Mouse (Mus musculus): ENCODE results near the gene Bud23.

The Bud23 gene

DNA sequence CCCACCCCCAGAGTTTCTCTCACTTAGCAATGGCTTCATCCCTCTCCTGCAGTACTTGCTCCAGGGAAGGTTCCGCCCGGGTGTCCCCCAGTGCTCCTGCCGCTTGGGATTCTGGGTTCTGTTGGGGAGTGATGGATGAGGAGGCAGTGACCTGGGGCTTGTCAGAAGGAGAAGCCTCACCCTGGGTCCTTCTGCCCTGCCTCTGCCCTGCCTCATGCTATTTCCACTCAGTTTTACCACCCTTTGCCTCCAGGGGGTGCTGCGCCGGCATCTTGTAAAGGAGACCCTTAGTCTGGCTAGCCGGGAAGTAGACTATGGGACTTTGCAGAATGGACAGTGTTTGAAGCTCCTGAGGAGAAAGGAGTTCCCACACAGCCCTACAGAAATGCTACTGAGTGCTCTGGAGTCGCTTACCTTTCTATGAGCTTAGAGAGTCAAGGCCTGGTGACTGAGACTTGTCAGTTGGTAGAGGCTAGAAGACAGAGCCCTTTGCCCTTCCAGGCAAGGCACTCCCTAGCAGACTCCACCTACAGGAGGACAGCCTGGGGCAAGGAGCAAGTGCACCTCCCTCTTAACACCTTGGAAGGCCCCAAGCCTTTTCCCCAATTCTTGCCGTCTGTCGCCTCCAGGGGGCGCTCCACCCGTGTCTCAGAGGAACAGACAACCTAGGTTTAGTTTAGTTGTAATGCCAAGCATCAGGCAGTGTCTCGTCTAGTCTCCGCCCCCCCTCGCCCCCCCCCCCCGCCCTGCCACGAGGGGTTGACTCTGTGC lies 51.9 kb downstream of the Bud23 start:
- ChIA-PET POLR2A (interaction anchor here in 3 of 4 experiments (0.6 to 6.6 kb wide), 28 partner anchors 10 to 173 kb away, joined by 3 to 84 read pairs (median 4); partner anchors contain the start of genes Cldn3 (in 3 of the 3), Cldn4 (in 3 of the 3), Stx1a (in 1 of the 3) and Vps37d (in 1 of the 3)), CTCF (interaction anchor here (0.5 to 5.8 kb wide), 45 partner anchors 9 to 849 kb away, joined by 3 to 47 read pairs (median 4); partner anchors contain the start of genes Stx1a (in 3 of the 4), Tbl2 (in 2 of the 4), Cldn3 (in 1 of the 4) and Mettl27 (in 1 of the 4))

DNA sequence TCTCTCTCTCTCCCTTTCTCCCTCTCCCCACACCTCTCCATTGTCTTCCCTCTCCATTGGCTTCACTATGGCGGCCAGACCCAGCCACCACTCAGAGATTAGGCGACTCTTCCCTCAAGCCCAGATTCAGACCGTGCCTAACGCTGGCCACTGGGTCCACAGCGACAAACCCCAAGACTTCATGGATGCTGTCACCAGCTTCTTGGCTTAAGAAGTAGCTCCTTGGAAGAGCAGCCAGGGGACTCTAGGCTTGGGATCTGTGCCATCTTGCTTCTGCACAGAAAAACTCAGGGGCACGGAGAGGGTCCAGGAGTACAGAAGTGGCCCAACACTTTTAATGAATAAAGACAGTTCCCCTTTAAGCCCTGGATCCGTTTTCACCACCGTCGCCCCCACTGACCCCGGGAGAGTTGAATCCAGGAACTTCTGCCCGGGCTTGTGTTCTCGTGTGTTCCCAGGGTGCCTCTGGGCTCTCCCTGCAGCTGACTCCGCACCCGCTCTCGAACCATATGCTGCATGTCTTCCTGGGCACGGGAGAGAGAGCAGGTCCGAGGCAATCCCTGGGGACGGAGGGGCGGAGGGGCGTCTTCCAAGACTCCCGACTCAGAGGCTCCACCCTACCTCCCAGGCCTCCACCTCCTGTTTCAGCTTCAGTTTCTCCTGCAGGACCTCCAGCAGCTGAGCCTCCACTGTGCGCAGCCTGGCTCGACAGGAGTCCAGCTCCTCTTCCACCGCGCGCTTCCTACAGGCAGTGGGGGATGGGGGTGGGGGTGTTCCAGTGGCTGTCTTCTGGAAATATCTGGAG lies 52.7 kb downstream of the Bud23 start:
- ChIA-PET POLR2A (interaction anchor here (0.6 to 6.6 kb wide), 33 partner anchors 11 to 180 kb away, joined by 3 to 84 read pairs (median 4); partner anchors contain the start of genes Cldn3 (in 3 of the 4), Cldn4 (in 3 of the 4), Mettl27 (in 1 of the 4) and Stx1a (in 1 of the 4)), CTCF (interaction anchor here (0.6 to 5.8 kb wide), 37 partner anchors 11 to 538 kb away, joined by 3 to 47 read pairs (median 4); partner anchors contain the start of genes Stx1a (in 3 of the 4), Cldn3 (in 1 of the 4), Mettl27 (in 1 of the 4) and Tmem270 (in 1 of the 4))

DNA sequence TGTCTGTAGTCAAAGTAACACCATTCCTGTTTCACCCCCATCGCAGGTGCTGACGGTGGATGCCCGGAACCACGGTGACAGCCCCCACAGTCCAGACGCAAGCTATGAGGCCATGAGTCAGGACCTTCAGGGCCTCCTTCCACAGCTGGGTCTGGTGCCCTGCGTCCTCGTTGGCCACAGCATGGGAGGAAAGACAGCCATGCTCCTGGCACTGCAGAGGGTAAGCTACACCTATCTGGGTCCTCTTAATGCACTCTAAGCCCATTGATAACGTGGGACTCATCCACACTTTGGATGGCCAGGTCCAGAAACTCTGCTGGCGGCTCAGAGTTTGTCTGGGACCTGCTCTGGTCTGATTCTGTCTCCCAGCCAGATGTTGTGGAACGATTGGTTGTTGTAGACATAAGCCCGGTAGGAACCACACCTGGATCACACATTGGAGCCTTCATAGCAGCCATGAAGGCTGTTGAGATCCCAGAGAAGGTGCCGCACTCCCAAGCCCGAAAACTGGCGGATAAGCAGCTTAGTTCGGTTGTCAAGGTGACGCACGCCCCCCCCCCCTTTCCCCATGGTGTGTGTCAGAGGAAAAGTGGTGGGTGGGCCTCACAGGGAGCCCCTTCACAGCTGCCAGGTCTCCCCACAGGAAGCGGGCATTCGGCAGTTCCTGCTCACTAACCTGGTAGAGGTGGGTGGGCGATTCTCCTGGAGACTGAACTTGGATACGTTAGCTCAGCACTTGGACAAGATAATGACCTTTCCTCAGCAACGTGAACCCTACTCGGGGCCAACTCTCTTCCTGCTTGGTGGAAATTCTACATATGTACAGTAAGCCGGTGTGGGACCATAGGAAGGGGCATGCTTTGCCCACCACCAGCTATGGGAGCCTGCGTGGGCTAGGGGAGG lies 53.7 kb downstream of the Bud23 start:
- POLR2A ChIA-PET: interaction anchor here in 3 of 4 experiments (0.6 to 6.6 kb wide), 28 partner anchors 10 to 647 kb away, joined by 3 to 84 read pairs (median 7); partner anchors contain the start of genes Cldn3 (in 3 of the 3), Cldn4 (in 2 of the 3), Mettl27 (in 1 of the 3) and Stx1a (in 1 of the 3)
- CTCF ChIA-PET: interaction anchor here (0.6 to 5.8 kb wide), 15 partner anchors 12 to 537 kb away, joined by 3 to 47 read pairs (median 5); partner anchors contain the start of genes Cldn3 (in 1 of the 4), Mettl27 (in 1 of the 4), Stx1a (in 1 of the 4) and Tmem270 (in 1 of the 4)

DNA sequence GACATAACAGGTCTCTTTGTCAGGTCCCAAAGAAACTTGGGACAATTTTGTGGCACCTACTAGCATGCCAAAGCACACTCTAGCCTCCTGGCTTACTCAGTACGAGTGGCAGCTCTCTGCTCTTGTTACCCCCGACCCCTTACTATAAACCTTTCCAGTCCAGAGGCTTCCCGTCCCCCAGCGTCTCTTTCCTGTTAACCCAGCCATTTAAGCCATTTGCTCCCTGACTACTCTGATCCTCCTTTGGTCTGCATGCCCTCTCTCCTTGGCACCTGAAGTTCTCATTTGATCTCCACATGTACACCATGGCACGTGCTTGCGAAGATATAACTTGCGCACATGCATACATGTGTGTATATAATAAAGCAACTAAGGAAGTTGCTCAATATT lies 54.4 kb downstream of the Bud23 start:
- POLR2A ChIA-PET: interaction anchor here in 3 of 4 experiments (0.5 to 6.6 kb wide), 72 partner anchors 8 to 835 kb away, joined by 3 to 189 read pairs (median 10); partner anchors contain the start of genes Cldn3 (in 3 of the 3), Cldn4 (in 3 of the 3), Stx1a (in 3 of the 3) and Mettl27 (in 2 of the 3)
- CTCF ChIA-PET: interaction anchor here in 3 of 4 experiments (0.6 to 5.8 kb wide), 9 partner anchors 8 to 276 kb away, joined by 3 to 47 read pairs (median 7); partner anchors contain the start of genes Cldn3 (in 1 of the 3) and Tmem270 (in 1 of the 3)

DNA sequence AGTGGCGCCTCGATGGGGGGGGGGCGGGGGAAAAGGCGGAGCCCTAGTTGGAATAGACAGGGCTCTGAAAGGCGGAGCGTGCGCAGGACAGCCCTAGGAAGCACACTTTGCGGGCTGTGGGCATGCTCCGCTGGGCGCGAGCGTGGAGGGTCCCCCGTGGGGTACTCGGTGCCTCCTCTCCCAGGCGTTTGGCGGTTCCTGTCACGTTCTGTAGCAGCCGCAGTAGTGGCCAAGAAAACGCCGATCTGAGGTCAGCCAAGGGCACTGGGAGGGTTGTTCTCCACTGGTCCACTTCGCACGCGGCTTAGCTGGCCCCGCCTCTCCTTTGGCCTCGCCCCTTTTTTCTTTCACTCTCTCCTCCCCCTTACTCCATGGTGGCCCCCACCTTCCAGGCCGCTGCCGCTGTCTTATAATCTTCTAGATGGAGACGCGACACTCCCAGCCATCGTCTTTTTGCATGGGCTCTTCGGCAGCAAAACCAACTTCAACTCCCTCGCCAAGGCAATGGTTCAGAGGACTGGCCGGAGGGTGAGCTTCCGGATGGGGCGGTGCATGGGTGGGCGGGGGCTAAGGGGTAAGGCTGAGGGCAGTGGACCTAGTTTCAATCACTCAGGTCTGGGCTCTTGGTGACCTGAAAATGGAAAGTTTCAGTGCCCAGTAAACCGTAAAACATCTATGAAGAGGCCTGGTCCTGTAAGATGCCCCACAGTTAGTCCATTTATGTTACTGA lies 55.0 kb downstream of the Bud23 start:
- CTCF ChIA-PET: interaction anchor here (0.5 to 5.8 kb wide), 29 partner anchors 8 to 756 kb away, joined by 3 to 47 read pairs (median 6); partner anchors contain the start of genes Cldn3 (in 2 of the 4), Mettl27 (in 2 of the 4), Tmem270 (in 1 of the 4) and Vps37d (in 1 of the 4)
- POLR2A ChIA-PET: interaction anchor here (0.5 to 6.6 kb wide), 133 partner anchors 8 to 1840 kb away, joined by 3 to 189 read pairs (median 5); partner anchors contain the start of genes Cldn3 (in 4 of the 4), Stx1a (in 4 of the 4), Cldn4 (in 3 of the 4) and Baz1b (in 2 of the 4)

DNA sequence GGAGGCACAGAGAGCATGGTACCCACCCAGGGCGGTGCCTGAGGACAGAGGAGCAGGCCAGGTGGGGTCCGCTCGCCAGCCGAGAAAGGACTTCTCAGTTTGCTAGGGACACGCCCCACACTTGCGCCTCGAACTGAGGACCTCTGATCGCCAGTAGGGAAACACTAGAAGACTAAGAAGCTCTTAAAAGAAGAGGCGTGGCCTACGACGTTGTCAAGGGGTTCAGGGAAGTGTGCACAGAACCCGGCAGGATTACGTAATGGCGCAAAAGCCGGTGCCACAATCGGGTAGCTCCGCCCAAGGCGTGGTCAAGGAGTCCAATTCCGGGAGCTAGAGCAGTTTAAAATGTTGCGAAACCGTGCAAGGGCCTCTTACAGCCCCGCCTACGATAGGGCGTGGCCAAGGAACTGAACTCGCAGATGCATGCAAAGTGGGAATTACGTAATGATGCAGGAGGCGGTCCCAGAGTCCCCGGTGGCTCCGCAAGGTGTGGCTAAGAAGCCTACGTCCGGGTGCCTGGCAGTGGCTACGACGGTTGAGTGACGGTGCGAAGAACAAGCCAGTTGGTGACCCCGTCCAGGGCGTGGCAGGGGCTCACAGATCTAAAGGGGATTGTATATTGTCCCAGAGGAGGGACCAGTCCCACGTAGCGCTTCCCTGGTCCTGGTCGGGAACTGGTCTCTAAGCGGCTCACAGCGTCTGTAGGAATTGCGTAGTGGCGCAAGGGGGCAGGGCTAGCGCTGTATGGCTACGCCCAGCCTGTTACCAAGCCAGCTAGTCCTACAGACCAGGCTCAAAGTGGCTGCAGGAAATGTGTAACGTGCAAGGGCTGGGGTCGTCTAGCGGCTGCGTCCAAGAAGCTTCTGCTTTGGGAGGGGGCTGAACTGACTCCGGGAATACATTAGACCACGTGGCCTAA lies 55.8 kb downstream of the Bud23 start, which contains the start of gene Abhd11:
Abhd11 (plus strand) TSS at position 482 of the 919 bp plus-strand sequence.
- ChIA-PET POLR2A (interaction anchor here (0.5 to 6.6 kb wide), 190 partner anchors 8 to 1104 kb away, joined by 3 to 189 read pairs (median 4); partner anchors contain the start of genes Cldn3 (in 4 of the 4), Stx1a (in 4 of the 4), Cldn4 (in 3 of the 4) and Tbl2 (in 3 of the 4)), CTCF (interaction anchor here (0.5 to 5.8 kb wide), 43 partner anchors 8 to 927 kb away, joined by 3 to 47 read pairs (median 5); partner anchors contain the start of genes Cldn3 (in 2 of the 4), Mettl27 (in 2 of the 4), Mdh2 (in 1 of the 4) and Stx1a (in 1 of the 4))

DNA sequence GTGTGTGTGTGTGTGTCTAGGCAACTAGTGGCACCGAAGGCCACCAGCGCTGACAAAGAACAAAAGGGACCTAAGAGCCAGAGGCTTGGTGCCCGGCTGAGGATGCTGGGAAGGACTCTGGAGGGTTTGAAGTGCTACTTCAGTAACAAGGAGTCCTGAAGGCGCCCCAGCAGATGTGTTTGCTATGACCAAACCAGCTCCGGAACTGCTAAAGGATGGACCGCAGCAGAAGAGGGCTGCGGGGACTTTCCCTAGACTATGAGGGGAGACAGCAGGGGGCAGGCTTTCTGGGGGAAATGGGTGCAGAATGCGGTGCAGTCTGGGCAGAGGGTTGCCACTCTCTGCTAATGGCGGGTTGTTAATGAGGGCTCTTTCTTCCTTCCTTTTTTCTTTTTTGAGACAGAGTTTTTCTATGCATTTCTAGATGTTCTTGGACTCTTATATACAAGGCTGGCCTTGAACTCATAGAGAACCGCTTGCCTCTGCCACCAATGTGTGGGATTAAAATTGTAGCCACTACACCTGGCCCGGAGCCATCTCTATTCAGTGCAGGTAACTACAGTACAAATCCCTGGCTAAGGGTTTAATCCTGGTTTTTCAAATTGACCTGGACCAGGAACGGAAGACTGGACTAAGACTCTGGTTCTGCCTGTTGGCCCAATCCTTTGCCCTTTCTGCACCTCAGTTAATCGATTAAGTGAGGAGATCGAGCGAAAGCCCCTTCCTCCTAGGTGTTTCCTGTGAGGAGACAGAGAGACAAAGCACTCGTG lies 56.8 kb downstream of the Bud23 start:
- ChIA-PET POLR2A (interaction anchor here (0.5 to 6.6 kb wide), 121 partner anchors 7 to 954 kb away, joined by 3 to 189 read pairs (median 7); partner anchors contain the start of genes Stx1a (in 4 of the 4), Cldn3 (in 3 of the 4), Cldn4 (in 3 of the 4) and Bud23 (in 2 of the 4)), CTCF (interaction anchor here (0.6 to 5.8 kb wide), 28 partner anchors 7 to 179 kb away, joined by 3 to 47 read pairs (median 6); partner anchors contain the start of genes Cldn3 (in 2 of the 4), Mettl27 (in 2 of the 4), Stx1a (in 1 of the 4) and Tmem270 (in 1 of the 4))
